Mouse (Mus musculus) neural tube, embryonic 12.5 days (tissue): Measurements from ENCODE around the gene Pacrg. TPM values are rescaled to one million over a fixed set of nuclear protein-coding genes. Genes with fewer than 3 reads are reported as not detected.

Experiments
- ATAC-seq: fragments of 200-750 bp; cut with Nextera tagmentation; 2 replicates; pipeline ENCODE4 v1.8.0; 2017; ENCODE audit warnings: low read depth, mild to moderate bottlenecking, moderate TSS enrichment, moderate library complexity; ENCODE audit not compliant: low FRiP score
- H3K27ac ChIP-seq: fragments of 300-500 bp; sonication (generic); 2 replicates; pipeline ENCODE4 v1.5.1; 2016
- H3K27me3 ChIP-seq: fragments of 300-500 bp; sonication (generic); replicated peaks from 2 replicates; pipeline ENCODE4 v1.6.1; 2016; ENCODE audit warnings: mild to moderate bottlenecking
- H3K36me3 ChIP-seq: fragments of 300-500 bp; sonication (generic); 2 replicates; pipeline ENCODE4 v1.6.1; 2016; ENCODE audit warnings: mild to moderate bottlenecking
- H3K4me1 ChIP-seq: fragments of 300-500 bp; sonication (generic); 2 replicates; pipeline ENCODE4 v1.6.1; 2016
- H3K4me2 ChIP-seq: fragments of 300-500 bp; sonication (generic); replicated peaks from 2 replicates; pipeline ENCODE4 v1.6.1; 2016; ENCODE audit warnings: mild to moderate bottlenecking
- H3K4me3 ChIP-seq: fragments of 300-500 bp; sonication (generic); 2 replicates; pipeline ENCODE4 v1.5.1; 2016
- H3K9ac ChIP-seq: fragments of 300-500 bp; sonication (generic); 2 replicates; pipeline ENCODE4 v1.6.1; 2016; ENCODE audit warnings: mild to moderate bottlenecking
- H3K9me3 ChIP-seq: fragments of 300-500 bp; sonication (generic); 2 replicates; pipeline ENCODE4 v1.6.1; 2016; ENCODE audit warnings: mild to moderate bottlenecking
- WGBS: fragments of 180-500 bp; shearing (Covaris S2); methylation state at CpG from one replicate; pipeline ENCODE4 v1.1.7; 2016; 5-methylcytosine and 5-hydroxymethylcytosine counted together
- polyA plus RNA-seq: library from polyadenylated mRNA; unstranded; fragments of >200 nt; fragmentation: Nextera tagmentation; extraction: Ambion mirVana; gene quantifications from 2 replicates; pipeline ENCODE4 v1.2.1, GENCODE M21; 2016

Gene Pacrg
- polyA plus RNA-seq, 1 experiment from 2014 or later, result 8.8 TPM

GRCm38 (mm10) chr17:10383406-10383805 lies 456.7 kb downstream of the Pacrg start:
- WGBS, result 90% methylated on average over 6 of the region's 6 CpGs
- Histone ChIP-seq H3K27me3 (no peaks in the 10 kb centered on the region), H3K9ac (no peak overlapping the region)

GRCm38 (mm10) chr17:10378467-10379175 lies 461.5 kb downstream of the Pacrg start:
- H3K27ac ChIP-seq, result no peak overlapping the region
- WGBS, result 80% methylated on average over 10 of the region's 10 CpGs

More at GRCm38 (mm10) chr17:10383406-10383805, 456.7 kb downstream of the Pacrg start:
- no peak overlapping the region for H3K4me2 ChIP-seq
- no peaks in the 10 kb centered on the region; the same call in 1 of the 2 replicates for H3K4me1 ChIP-seq
- no peak for ATAC-seq
- no peak overlapping the region for H3K4me3 ChIP-seq
- no peaks in the 10 kb centered on the region for H3K36me3 ChIP-seq
- no peak overlapping the region for H3K27ac ChIP-seq
- no peaks in the 10 kb centered on the region for H3K9me3 ChIP-seq

GRCm38 (mm10) chr17:10377606-10378005 lies 462.5 kb downstream of the Pacrg start:
- H3K27ac ChIP-seq, result no peak overlapping the region
- H3K4me1 ChIP-seq, result peaks cover 8% of the 10 kb centered on the region
- no peak overlapping the region for H3K9ac ChIP-seq
- ATAC-seq, result no peak
- H3K9me3 ChIP-seq, result no peaks in the 10 kb centered on the region
- H3K36me3 ChIP-seq, result no peaks in the 10 kb centered on the region
- WGBS, result 93% methylated on average over 2 of the region's 2 CpGs
- H3K27me3 ChIP-seq, result no peaks in the 10 kb centered on the region
- no peak overlapping the region for H3K4me3 ChIP-seq
- H3K4me2 ChIP-seq, result no peak overlapping the region

More at GRCm38 (mm10) chr17:10378467-10379175, 461.5 kb downstream of the Pacrg start:
- no peak overlapping the region for H3K4me2 ChIP-seq
- H3K36me3 ChIP-seq, result no peaks in the 10 kb centered on the region
- H3K4me1 ChIP-seq, result peaks cover 8% of the 10 kb centered on the region
- no peak for ATAC-seq
- no peak overlapping the region for H3K9ac ChIP-seq
- H3K4me3 ChIP-seq, result no peak overlapping the region
- no peaks in the 10 kb centered on the region for H3K9me3 ChIP-seq
- H3K27me3 ChIP-seq, result no peaks in the 10 kb centered on the region

GRCm38 (mm10) chr17:10374316-10374715 lies 465.8 kb downstream of the Pacrg start:
- Histone ChIP-seq H3K27ac (no peak overlapping the region), H3K9ac (no peak overlapping the region), H3K4me3 (no peak overlapping the region), H3K4me2 (no peak overlapping the region), H3K4me1 (peaks cover 8% of the 10 kb centered on the region; the same call in 1 of the 2 replicates), H3K9me3 (no peaks in the 10 kb centered on the region), H3K36me3 (no peaks in the 10 kb centered on the region), H3K27me3 (no peaks in the 10 kb centered on the region)
- 23% methylated on average over 7 of the region's 7 CpGs for WGBS
- no peak for ATAC-seq

- H3K4me1 ChIP-seq, result peaks cover 8% of the 10 kb centered on the region; the same call in 1 of the 2 replicates
- WGBS, result 78% methylated on average over 3 of the region's 3 CpGs
- no peak for ATAC-seq
- H3K4me3 ChIP-seq, result no peak overlapping the region
- no peak overlapping the region for H3K4me2 ChIP-seq
- no peaks in the 10 kb centered on the region for H3K36me3 ChIP-seq
- no peaks in the 10 kb centered on the region for H3K27me3 ChIP-seq
- no peak overlapping the region for H3K27ac ChIP-seq
- H3K9me3 ChIP-seq, result no peaks in the 10 kb centered on the region
- H3K9ac ChIP-seq, result no peak overlapping the region
Observed at GRCm38 (mm10) chr17:10373727-10374126, 466.4 kb downstream of the Pacrg start.

- Histone ChIP-seq H3K27ac (no peak overlapping the region), H3K9ac (no peak overlapping the region), H3K4me1 (peaks cover 8% of the 10 kb centered on the region; the same call in 1 of the 2 replicates), H3K36me3 (no peaks in the 10 kb centered on the region), H3K9me3 (no peaks in the 10 kb centered on the region), H3K27me3 (no peaks in the 10 kb centered on the region), H3K4me3 (no peak overlapping the region), H3K4me2 (no peak overlapping the region)
- no peak for ATAC-seq
- 73% methylated on average over 18 of the region's 18 CpGs for WGBS
Observed at GRCm38 (mm10) chr17:10372001-10372785, 467.9 kb downstream of the Pacrg start.

GRCm38 (mm10) chr17:10371472-10371871 lies 468.6 kb downstream of the Pacrg start:
- no peak for ATAC-seq

GRCm38 (mm10) chr17:10370660-10371130 lies 469.4 kb downstream of the Pacrg start:
- 79% methylated on average over 8 of the region's 8 CpGs for WGBS
- no peak for ATAC-seq
- no peak overlapping the region for H3K9ac ChIP-seq
- no peaks in the 10 kb centered on the region for H3K27me3 ChIP-seq
- no peak overlapping the region for H3K4me2 ChIP-seq
- no peak overlapping the region for H3K4me3 ChIP-seq
- H3K36me3 ChIP-seq, result no peaks in the 10 kb centered on the region
- no peaks in the 10 kb centered on the region for H3K9me3 ChIP-seq
- no peak overlapping the region for H3K27ac ChIP-seq
- peaks cover 8% of the 10 kb centered on the region; the same call in 1 of the 2 replicates for H3K4me1 ChIP-seq

More at GRCm38 (mm10) chr17:10371472-10371871, 468.6 kb downstream of the Pacrg start:
- Histone ChIP-seq H3K9ac (no peak overlapping the region), H3K27me3 (no peaks in the 10 kb centered on the region), H3K9me3 (no peaks in the 10 kb centered on the region), H3K4me1 (peaks cover 8% of the 10 kb centered on the region; the same call in 1 of the 2 replicates), H3K4me2 (no peak overlapping the region), H3K27ac (no peak overlapping the region), H3K36me3 (no peaks in the 10 kb centered on the region), H3K4me3 (no peak overlapping the region)
- 72% methylated on average over 8 of the region's 8 CpGs for WGBS

GRCm38 (mm10) chr17:10369961-10370659 lies 470.0 kb downstream of the Pacrg start:
- no peak overlapping the region for H3K27ac ChIP-seq
- 86% methylated on average over 13 of the region's 13 CpGs for WGBS
- no peaks in the 10 kb centered on the region for H3K36me3 ChIP-seq
- peaks cover 8% of the 10 kb centered on the region; the same call in 1 of the 2 replicates for H3K4me1 ChIP-seq
- no peaks in the 10 kb centered on the region for H3K27me3 ChIP-seq
- no peak overlapping the region for H3K9ac ChIP-seq
- H3K9me3 ChIP-seq, result no peaks in the 10 kb centered on the region
- no peak for ATAC-seq
- H3K4me3 ChIP-seq, result no peak overlapping the region
- H3K4me2 ChIP-seq, result no peak overlapping the region

- ATAC-seq, result no peak
- H3K27ac ChIP-seq, result no peak overlapping the region
- WGBS, result 81% methylated on average over 5 of the region's 5 CpGs
Observed at GRCm38 (mm10) chr17:10367044-10367443, 473.1 kb downstream of the Pacrg start.

GRCm38 (mm10) chr17:10366577-10366976 lies 473.5 kb downstream of the Pacrg start:
- Histone ChIP-seq H3K4me3 (no peak overlapping the region), H3K36me3 (no peaks in the 10 kb centered on the region), H3K9me3 (no peaks in the 10 kb centered on the region), H3K27me3 (no peaks in the 10 kb centered on the region), H3K27ac (no peak overlapping the region), H3K9ac (no peak overlapping the region), H3K4me1 (no peaks in the 10 kb centered on the region), H3K4me2 (no peak overlapping the region)
- no peak for ATAC-seq
- WGBS, result 85% methylated on average over 4 of the region's 4 CpGs

More at GRCm38 (mm10) chr17:10367044-10367443, 473.1 kb downstream of the Pacrg start:
- no peaks in the 10 kb centered on the region for H3K9me3 ChIP-seq
- H3K36me3 ChIP-seq, result no peaks in the 10 kb centered on the region
- no peaks in the 10 kb centered on the region for H3K27me3 ChIP-seq
- no peak overlapping the region for H3K9ac ChIP-seq
- H3K4me1 ChIP-seq, result no peaks in the 10 kb centered on the region
- no peak overlapping the region for H3K4me3 ChIP-seq
- H3K4me2 ChIP-seq, result no peak overlapping the region
